Mouse (Mus musculus) CH12F3 (cell line): ENCODE measurements at regions not wholly inside any gene's neighbourhood (a gene's known extent, or its start where the extent isn't known, plus 50 kb on each side); places are given as distances from the start of the nearest gene placed in this dataset.
"Not testable (repeated sequence)": the region's sequence is repeated elsewhere in the genome, so short reads cannot be mapped to it uniquely, and the experiment has no call there.

Experiments
- in situ Hi-C: fragments of 300-500 bp; cut with MboI; formaldehyde crosslinking; loops from 2 replicates; pipeline ENCODE4 v1.14.3; 2020; ENCODE audit warnings: low sequenced_read_pairs

GRCm38 (mm10) chrX:50604995-50605394 lies 176.7 kb upstream of the Olfr1324 start:
- in situ Hi-C loops = not testable (repeated sequence)

GRCm38 (mm10) chrX:50602881-50603280 lies 174.6 kb upstream of the Olfr1324 start:
- in situ Hi-C loops = not testable (repeated sequence)

- in situ Hi-C loops = not testable (repeated sequence)
Observed at GRCm38 (mm10) chrX:50602461-50602875, 174.2 kb upstream of the Olfr1324 start.

DNA sequence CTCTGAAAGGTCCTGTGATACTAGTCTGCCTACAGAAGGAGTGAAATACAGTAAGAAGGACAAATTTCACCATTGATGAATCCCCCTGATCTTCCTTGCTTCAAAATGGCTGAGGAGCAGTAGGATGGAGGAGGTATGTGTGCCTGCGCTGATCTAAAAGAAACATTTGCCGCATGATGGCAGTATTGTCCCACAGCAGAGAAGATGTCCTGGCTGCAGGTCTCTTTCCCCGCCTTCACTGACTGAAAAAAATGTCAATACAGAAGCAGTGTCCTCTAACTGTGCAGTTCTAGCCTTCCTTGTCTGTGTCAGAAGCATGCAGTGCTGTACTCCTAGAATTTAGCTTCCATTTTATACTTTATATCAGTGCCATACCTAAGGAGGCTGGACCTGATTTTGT lies 172.0 kb upstream of the Olfr1324 start:
- in situ Hi-C loops = not testable (repeated sequence)

- in situ Hi-C loops = no loop called here
Observed at GRCm38 (mm10) chrX:50599780-50600179, 171.5 kb upstream of the Olfr1324 start.

GRCm38 (mm10) chrX:50597626-50598025 lies 169.3 kb upstream of the Olfr1324 start:
- in situ Hi-C loops = not testable (repeated sequence)

- in situ Hi-C loops = no loop called here
Observed at GRCm38 (mm10) chrX:50597105-50597504, 168.8 kb upstream of the Olfr1324 start.

- in situ Hi-C loops = not testable (repeated sequence)
Observed at GRCm38 (mm10) chrX:50594976-50595375, 166.7 kb upstream of the Olfr1324 start.

DNA sequence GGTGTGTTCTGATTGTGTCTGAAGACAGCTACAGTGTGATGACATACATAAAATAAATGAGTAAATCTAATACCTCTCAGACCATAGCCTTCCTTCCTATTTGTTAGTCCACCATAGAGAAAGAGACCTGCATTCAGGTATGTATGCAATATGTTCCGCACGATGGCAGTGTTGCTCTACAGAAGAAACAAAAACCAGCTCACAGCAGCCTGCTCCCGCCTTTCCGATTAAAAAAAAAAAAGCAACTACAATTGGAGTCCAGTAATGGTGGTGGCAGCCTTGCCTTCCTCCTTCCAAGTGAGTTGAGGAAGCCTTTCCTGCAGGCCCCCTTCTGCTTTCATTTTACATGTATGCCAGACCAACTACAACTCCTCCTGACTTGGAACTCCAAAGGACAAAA lies 163.2 kb upstream of the Olfr1324 start:
- in situ Hi-C loops = no loop called here

- in situ Hi-C loops = no loop called here
Observed at GRCm38 (mm10) chrX:50590673-50591341, 162.5 kb upstream of the Olfr1324 start.

DNA sequence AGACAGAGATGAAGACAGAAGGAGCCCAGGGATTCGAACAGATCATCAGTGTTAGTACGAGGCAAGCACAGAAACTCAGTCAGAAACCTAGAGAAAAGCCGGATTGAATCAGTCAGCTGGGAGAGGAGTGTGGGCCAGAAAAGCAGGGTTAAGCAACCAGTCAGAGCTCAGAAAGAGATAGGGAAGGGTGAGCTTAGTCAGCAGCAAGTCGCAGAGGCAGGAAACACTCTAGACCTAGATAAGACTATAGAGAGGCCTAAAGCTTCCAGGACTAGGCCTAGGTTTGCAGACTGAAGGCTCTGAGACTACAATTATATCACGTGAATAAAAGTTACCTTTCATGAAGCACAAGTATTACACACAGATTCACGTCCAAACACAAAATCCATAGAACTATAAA lies 160.6 kb upstream of the Olfr1324 start:
- in situ Hi-C loops = no loop called here

- in situ Hi-C loops = no loop called here
Observed at GRCm38 (mm10) chrX:50583741-50584580, 155.7 kb upstream of the Olfr1324 start.

DNA sequence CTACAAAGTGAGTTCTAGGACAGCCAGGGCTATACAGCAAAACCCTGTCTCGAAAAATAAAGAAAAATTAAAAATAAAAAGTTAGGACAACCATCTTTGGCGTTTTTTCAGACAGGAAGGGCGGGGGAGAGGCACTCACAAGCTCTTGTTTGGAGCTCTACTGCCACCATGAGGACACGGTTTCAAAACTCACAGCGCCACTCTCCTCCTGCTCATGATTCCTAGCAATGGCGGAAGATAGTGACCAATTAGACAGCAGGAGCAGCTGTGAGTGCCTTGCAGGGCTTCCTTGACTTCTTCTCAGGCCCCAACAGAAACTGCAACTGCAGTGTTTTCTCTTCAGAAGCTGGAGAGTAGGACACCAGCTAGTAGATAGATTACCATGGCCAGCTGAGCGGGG lies 151.9 kb upstream of the Olfr1324 start:
- in situ Hi-C loops = no loop called here

GRCm38 (mm10) chrX:50576824-50577223 lies 148.5 kb upstream of the Olfr1324 start:
- in situ Hi-C loops = no loop called here

DNA sequence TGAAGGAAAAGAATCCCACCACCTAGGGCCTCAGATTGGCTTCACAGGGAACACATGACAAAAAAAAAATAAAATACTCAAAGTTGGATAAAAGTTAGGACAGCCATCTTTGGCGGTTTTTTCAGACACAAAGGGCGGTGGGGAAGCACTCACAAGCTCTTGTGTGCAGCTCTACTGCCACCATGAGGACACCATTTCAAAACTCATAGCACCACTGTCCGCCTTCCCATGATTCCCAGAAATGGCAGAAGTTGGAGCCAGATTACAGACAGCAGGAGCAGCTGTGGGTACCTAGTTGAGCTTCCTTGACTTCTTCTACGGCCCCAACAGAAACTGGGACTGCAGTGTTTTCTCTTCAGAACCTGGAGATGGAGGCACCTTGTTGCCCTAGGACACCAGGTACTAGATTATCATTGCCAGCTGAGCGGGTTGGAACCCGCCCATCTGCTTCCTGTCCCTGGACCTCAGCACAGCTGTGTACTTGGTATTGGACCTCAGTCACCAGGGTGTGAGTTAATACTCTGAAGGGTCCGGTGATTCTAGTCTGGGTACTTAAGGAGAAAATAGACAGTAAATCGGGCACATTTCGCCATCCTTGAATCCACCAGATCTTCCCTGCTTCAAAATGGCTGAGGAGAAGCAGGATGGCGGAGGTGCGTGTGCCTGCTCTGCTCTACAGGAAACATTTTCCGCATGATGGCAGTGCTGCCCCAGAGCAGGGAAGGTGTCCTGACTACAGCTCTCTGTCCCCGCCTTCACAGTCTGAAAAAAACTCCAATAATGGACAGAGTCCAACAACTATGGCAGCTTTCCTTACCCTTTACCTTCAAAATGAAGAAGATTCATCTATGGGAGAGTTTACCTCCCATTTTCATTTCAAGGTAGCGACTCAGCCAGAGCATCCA lies 144.1 kb upstream of the Olfr1324 start:
- in situ Hi-C loops = not testable (repeated sequence)

GRCm38 (mm10) chrX:50569087-50569486 lies 140.8 kb upstream of the Olfr1324 start:
- in situ Hi-C loops = no loop called here

GRCm38 (mm10) chrX:50566345-50566744 lies 138.0 kb upstream of the Olfr1324 start:
- in situ Hi-C loops = no loop called here

DNA sequence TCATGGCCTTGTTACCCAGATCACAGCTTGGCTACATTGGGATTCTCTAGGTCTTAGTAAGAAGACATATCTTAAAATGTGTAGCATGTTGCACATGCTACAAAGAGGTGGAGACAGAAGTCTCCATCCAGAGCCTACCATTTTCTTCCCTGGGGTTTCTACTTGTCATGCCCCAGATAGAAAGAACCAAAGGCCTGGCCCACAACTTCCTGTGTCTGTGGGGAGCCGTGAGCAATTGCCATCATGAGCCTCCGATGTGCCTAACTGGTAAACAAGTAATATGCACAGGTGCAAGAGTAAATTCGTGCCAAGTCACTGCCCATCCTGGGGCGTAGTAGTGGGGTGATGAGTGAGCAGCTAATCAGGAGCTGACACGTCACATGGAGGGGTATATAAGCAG lies 136.7 kb upstream of the Olfr1324 start:
- in situ Hi-C loops = not testable (repeated sequence)

DNA sequence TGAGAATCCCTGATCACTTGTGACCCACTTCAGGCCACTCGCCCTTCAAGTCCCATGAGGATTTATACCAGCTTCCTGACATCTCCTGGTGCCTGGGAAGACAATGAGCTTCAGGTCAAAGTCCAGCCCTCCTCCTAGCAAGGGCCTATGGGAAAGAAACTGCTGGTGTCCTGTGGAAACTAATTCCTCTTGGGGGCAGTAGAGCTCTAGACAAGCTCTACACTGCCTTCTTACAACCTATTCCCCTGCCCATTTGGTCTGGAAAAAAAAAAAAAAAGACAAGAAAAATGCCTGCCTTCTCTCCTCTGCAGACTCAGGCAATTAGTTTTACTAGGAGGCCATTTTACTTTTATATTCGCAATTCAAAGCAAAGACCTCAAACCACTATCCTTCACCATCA lies 132.6 kb upstream of the Olfr1324 start:
- in situ Hi-C loops = no loop called here

DNA sequence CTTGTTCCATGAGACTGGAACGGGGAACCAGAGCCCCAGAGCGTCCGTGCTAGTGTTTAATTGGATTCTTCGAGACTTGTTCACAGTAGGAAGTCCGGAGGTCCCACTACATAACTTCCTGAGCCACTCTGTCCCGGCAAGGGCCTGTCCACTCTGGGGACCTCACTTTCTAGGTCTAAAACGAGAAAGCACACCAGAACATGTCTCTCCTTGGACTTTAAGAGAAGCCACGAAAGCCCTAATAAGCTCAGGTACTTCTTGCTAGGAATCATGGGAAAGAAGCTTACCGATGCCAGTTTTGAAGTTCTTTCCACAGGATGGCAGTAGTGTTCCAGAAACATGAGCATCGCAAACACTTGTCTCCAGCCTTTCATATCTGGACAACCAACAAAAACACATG lies 122.0 kb upstream of the Olfr1324 start:
- in situ Hi-C loops = no loop called here

GRCm38 (mm10) chrX:50549713-50550112 lies 121.4 kb upstream of the Olfr1324 start:
- in situ Hi-C loops = loop anchor here (25.0 kb wide), 1 partner anchor 1212 kb away; no protein-coding TSS in a partner anchor
